Mouse (Mus musculus) embryonic fibroblast, embryonic 13.5 days (primary cell): ENCODE measurements around the gene Mcts1. TPM values are rescaled to one million over a fixed set of nuclear protein-coding genes. Genes with fewer than 3 reads are reported as not detected.
A peak's percentile ranks its signal among the peaks of the same experiment; 100 is the strongest.

Experiments used
- H3K27ac ChIP-seq: 2 replicates; pipeline ENCODE4 v1.5.1; 2012; ENCODE audit warnings: low read length, control low read depth, inconsistent platforms; ENCODE audit not compliant: insufficient read depth
- H3K4me1 ChIP-seq: 2 replicates; pipeline ENCODE4 v1.6.1; 2011; ENCODE audit warnings: low read length; ENCODE audit not compliant: control insufficient read depth, insufficient read depth
- H3K4me3 ChIP-seq: 2 replicates; pipeline ENCODE4 v1.5.1; 2011; ENCODE audit warnings: mild to moderate bottlenecking, control low read depth, low read length; ENCODE audit not compliant: insufficient read depth
- CTCF ChIP-seq: IDR thresholded peaks from 2 replicates; pipeline ENCODE4 v1.5.1; 2011; ENCODE audit warnings: mild to moderate bottlenecking, control low read depth, low read length, moderate library complexity, borderline replicate concordance; ENCODE audit not compliant: insufficient read depth
- POLR2A ChIP-seq: IDR thresholded peaks from 2 replicates; pipeline ENCODE4 v1.6.1; 2011; ENCODE audit warnings: low read depth, mild to moderate bottlenecking, control low read depth, low read length, moderate library complexity
- polyA plus RNA-seq: library from polyadenylated mRNA; stranded (reverse); fragments of >200 nt; gene quantifications from 2 replicates; pipeline ENCODE4 v1.2.4, GENCODE M21; 2011; ENCODE audit warnings: low read depth; ENCODE audit not compliant: missing spikeins, insufficient read length

Gene Mcts1
- polyA plus RNA-seq, 1 experiment = 181 TPM

GRCm38 (mm10) chrX:38589827-38590226 is 10.6 kb upstream of the Mcts1 start:
- H3K4me1 ChIP-seq = peaks cover 9% of the 10 kb centered on the region; the same call in 1 of the 2 replicates
- peak overlapping the region; percentile 78 for H3K27ac ChIP-seq
- TF ChIP-seq CTCF = no peak
- no peak for TF ChIP-seq POLR2A
- H3K4me3 ChIP-seq = no peak overlapping the region

GRCm38 (mm10) chrX:38591749-38592148 is 8.6 kb upstream of the Mcts1 start:
- Histone ChIP-seq H3K27ac (no peak overlapping the region), H3K4me1 (peaks cover 9% of the 10 kb centered on the region; the same call in 1 of the 2 replicates), H3K4me3 (no peak overlapping the region)
- TF ChIP-seq CTCF (no peak), POLR2A (no peak)

- TF ChIP-seq POLR2A (no peak), CTCF (no peak)
- Histone ChIP-seq H3K4me3 (no peak overlapping the region), H3K27ac (no peak overlapping the region), H3K4me1 (peaks cover 9% of the 10 kb centered on the region; the same call in 1 of the 2 replicates)
Observed at GRCm38 (mm10) chrX:38593180-38593889, 7.0 kb upstream of the Mcts1 start.

GRCm38 (mm10) chrX:38600995-38601369 is 604 bp downstream of the Mcts1 start:
- TF ChIP-seq CTCF (no peak), POLR2A (peak; percentile 44; the same call in 1 of the 2 replicates)
- Histone ChIP-seq H3K27ac (peak overlapping the region; percentile 81), H3K4me3 (peak overlapping the region; percentile 79), H3K4me1 (no peaks in the 10 kb centered on the region)

GRCm38 (mm10) chrX:38634801-38635637 is 34.6 kb downstream of the Mcts1 start, which contains the start of gene C1galt1c1:
Gene C1galt1c1 (minus strand): TSS chrX:38635087.
- TF ChIP-seq CTCF (no peak), POLR2A (peak; percentile 73)
- H3K27ac ChIP-seq = peak within 1 kb of the TSS; percentile 68
- peak within 1 kb of the TSS; percentile 70 for H3K4me3 ChIP-seq
- no peaks in the 10 kb centered on the region for H3K4me1 ChIP-seq

- Histone ChIP-seq H3K27ac (peak overlapping the region; percentile 68; the same call in 1 of the 2 replicates), H3K4me1 (no peaks in the 10 kb centered on the region), H3K4me3 (peak overlapping the region; percentile 70)
- TF ChIP-seq POLR2A = no peak
- no peak for TF ChIP-seq CTCF
Observed at GRCm38 (mm10) chrX:38635638-38635931, 35.2 kb downstream of the Mcts1 start.

GRCm38 (mm10) chrX:38641435-38641834 is 41.1 kb downstream of the Mcts1 start:
- Histone ChIP-seq H3K27ac (no peak overlapping the region), H3K4me3 (no peak overlapping the region), H3K4me1 (no peaks in the 10 kb centered on the region)
- no peak for TF ChIP-seq CTCF
- no peak for TF ChIP-seq POLR2A

- H3K27ac ChIP-seq = no peak overlapping the region
Observed at GRCm38 (mm10) chrX:38642183-38642582, 41.8 kb downstream of the Mcts1 start.

GRCm38 (mm10) chrX:38650404-38651039 is 50.1 kb downstream of the Mcts1 start:
- H3K27ac ChIP-seq = no peak overlapping the region
- H3K4me1 ChIP-seq = no peaks in the 10 kb centered on the region
- no peak for TF ChIP-seq CTCF
- TF ChIP-seq POLR2A = no peak
- no peak overlapping the region for H3K4me3 ChIP-seq

More at GRCm38 (mm10) chrX:38642183-38642582, 41.8 kb downstream of the Mcts1 start:
- H3K4me1 ChIP-seq = no peaks in the 10 kb centered on the region
- TF ChIP-seq CTCF (no peak), POLR2A (no peak)
- H3K4me3 ChIP-seq = no peak overlapping the region
